Mouse (Mus musculus): ENCODE measurements around the gene Hoxa10.

DNA sequence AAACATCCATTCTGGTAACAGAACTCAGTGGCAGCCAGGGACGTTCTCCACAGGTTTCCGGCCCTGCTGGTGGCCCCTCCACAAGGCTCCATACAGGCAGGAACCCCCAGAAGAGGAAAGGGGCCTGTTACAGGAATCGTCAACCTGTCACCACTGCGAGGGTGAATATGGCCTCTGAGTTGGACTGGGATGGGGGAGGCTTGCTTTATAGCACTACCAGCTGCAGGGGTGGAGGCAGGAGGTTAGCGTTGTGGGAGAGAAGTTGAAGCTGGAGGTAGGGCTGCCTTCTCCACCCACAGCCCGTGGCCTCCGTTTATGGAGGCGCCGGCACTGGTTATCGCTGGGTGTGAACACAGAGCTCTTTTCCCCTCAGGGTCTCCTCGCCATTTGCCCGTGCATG lies 40.4 kb upstream of the Hoxa10 start:
- TF ChIP-seq CTCF (IDR thresholded peaks at IDR 0.05; ENCODE audit: low read depth, low read length) (no peak), POLR2AphosphoS5 (IDR thresholded peaks at IDR 0.05; ENCODE audit: insufficient replicate concordance, low read depth, low read length) (no peak), GATA1 (IDR thresholded peaks at IDR 0.05; ENCODE audit: borderline replicate concordance, low read length) (no peak), TAL1 (conservative IDR thresholded peaks at IDR 0.05; ENCODE audit: low read depth, low read length) (no peak)
